Mouse (Mus musculus) liver, embryonic 12.5 days (tissue): ENCODE data around the gene Ccn6. TPM values are rescaled to one million over a fixed set of nuclear protein-coding genes. Genes with fewer than 3 reads are reported as not detected.

Source experiments
- ATAC-seq: fragments of 200-750 bp; cut with Nextera tagmentation; 2 replicates; pipeline ENCODE4 v1.8.0; 2017; ENCODE audit warnings: moderate number of reproducible peaks, mild to moderate bottlenecking, moderate library complexity
- H3K27ac ChIP-seq: fragments of 300-500 bp; sonication (generic); 2 replicates; pipeline ENCODE4 v1.5.1; 2016; ENCODE audit warnings: mild to moderate bottlenecking
- H3K27me3 ChIP-seq: fragments of 300-500 bp; sonication (generic); replicated peaks from 2 replicates; pipeline ENCODE4 v1.6.1; 2016; ENCODE audit warnings: mild to moderate bottlenecking, moderate library complexity
- H3K36me3 ChIP-seq: fragments of 300-500 bp; sonication (generic); 2 replicates; pipeline ENCODE4 v1.6.1; 2016; ENCODE audit warnings: mild to moderate bottlenecking, moderate library complexity
- H3K4me1 ChIP-seq: fragments of 300-500 bp; sonication (generic); 2 replicates; pipeline ENCODE4 v1.6.1; 2016
- H3K4me2 ChIP-seq: fragments of 300-500 bp; sonication (generic); 2 replicates; pipeline ENCODE4 v1.6.1; 2016; ENCODE audit warnings: mild to moderate bottlenecking, moderate library complexity
- H3K4me3 ChIP-seq: fragments of 300-500 bp; sonication (generic); 2 replicates; pipeline ENCODE4 v1.5.1; 2016; ENCODE audit warnings: mild to moderate bottlenecking, moderate library complexity
- H3K9ac ChIP-seq: fragments of 300-500 bp; sonication (generic); 2 replicates; pipeline ENCODE4 v1.6.1; 2016; ENCODE audit warnings: mild to moderate bottlenecking, moderate library complexity
- H3K9me3 ChIP-seq: fragments of 300-500 bp; sonication (generic); replicated peaks from 2 replicates; pipeline ENCODE4 v1.6.1; 2016; ENCODE audit warnings: mild to moderate bottlenecking, moderate library complexity
- WGBS: fragments of 180-500 bp; shearing (Covaris S2); methylation state at CpG from one replicate; pipeline ENCODE4 v1.1.7; 2016; ENCODE audit not compliant: insufficient replicate concordance; 5-methylcytosine and 5-hydroxymethylcytosine counted together
- polyA plus RNA-seq: library from polyadenylated mRNA; unstranded; fragments of >200 nt; fragmentation: Nextera tagmentation; extraction: Ambion mirVana; gene quantifications from 2 replicates; pipeline ENCODE4 v1.2.1, GENCODE M21; 2016

Gene Ccn6
- polyA plus RNA-seq, 1 experiment from 2014 or later: not detected

DNA sequence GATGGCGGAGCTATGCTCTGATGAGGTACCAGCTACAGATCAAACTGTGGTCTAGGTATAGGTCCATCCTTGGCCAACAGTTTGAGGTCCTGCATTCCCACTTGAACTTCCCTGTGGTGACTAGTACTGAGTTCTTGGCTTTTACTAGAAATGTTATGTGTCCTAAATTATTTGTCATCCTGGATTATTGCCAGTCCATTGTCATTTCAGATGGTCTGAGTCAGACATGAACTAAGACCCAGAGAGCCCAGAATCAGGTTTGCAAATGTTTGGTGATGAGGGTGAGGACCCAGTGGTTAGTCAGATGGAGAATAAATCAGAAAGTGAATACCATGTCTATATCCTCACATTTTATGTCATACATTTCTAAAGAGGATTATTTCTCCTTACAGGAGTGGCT lies 6.3 kb downstream of the Ccn6 start:
- Histone ChIP-seq H3K4me1 (no peaks in the 10 kb centered on the region), H3K27ac (no peak overlapping the region), H3K27me3 (no peaks in the 10 kb centered on the region; the same call in 1 of the 2 replicates), H3K4me2 (no peak overlapping the region), H3K9me3 (no peaks in the 10 kb centered on the region), H3K36me3 (peaks cover 3% of the 10 kb centered on the region; the same call in 1 of the 2 replicates), H3K9ac (no peak overlapping the region), H3K4me3 (no peak overlapping the region)
- ATAC-seq: no peak
- WGBS: 86% methylated on average over 1 of the region's 1 CpGs

DNA sequence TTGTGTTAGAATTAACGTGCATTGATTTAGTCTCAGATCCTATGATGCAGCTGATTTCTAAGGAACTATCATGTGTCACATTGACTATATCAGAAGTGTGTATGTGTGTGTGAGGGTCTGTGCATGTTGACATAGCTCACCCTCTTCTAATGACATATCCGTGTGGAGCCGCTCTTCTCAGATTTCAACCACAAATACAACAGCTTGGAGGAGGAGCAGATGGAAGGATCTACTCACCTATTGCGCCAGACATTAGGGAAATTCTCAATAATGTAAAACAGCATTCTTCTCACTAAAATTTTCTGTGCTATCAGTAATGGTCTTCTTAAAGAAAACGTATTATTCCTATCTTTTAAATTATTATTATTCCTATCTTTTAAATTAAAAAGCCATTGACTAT lies 6.9 kb downstream of the Ccn6 start:
- 79% methylated on average over 5 of the region's 5 CpGs for WGBS
- H3K9ac ChIP-seq: no peak overlapping the region
- no peaks in the 10 kb centered on the region; the same call in 1 of the 2 replicates for H3K27me3 ChIP-seq
- H3K4me1 ChIP-seq: no peaks in the 10 kb centered on the region
- no peaks in the 10 kb centered on the region for H3K9me3 ChIP-seq
- H3K36me3 ChIP-seq: peaks cover 3% of the 10 kb centered on the region; the same call in 1 of the 2 replicates
- no peak overlapping the region for H3K27ac ChIP-seq
- ATAC-seq: no peak
- H3K4me2 ChIP-seq: no peak overlapping the region
- no peak overlapping the region for H3K4me3 ChIP-seq

DNA sequence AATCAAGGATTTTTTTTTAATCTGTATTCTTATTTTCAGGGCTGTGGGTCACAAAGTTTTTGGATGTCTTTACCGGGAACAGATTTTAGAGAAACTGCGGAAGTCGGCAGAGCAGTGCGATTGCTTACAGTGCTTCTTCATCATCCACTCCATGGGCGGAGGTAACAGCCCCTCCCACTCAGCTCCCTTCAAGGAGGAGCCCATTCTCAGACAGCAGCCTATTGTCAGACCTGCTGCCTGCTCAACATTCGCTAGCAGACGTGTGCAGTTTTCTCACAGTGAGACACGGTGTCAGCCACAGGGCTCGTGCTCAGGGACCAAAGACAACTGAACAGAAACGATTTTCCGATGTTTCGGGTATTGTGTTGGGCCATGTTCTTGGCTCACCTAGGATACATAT lies 21.4 kb downstream of the Ccn6 start:
- Histone ChIP-seq H3K27me3 (no peaks in the 10 kb centered on the region), H3K4me2 (no peak overlapping the region), H3K4me3 (no peak overlapping the region), H3K9ac (no peak overlapping the region), H3K27ac (no peak overlapping the region), H3K9me3 (no peaks in the 10 kb centered on the region), H3K4me1 (peaks cover 7% of the 10 kb centered on the region; the same call in 1 of the 2 replicates), H3K36me3 (peaks cover 81% of the 10 kb centered on the region)
- no peak for ATAC-seq
- 89% methylated on average over 12 of the region's 12 CpGs for WGBS

DNA sequence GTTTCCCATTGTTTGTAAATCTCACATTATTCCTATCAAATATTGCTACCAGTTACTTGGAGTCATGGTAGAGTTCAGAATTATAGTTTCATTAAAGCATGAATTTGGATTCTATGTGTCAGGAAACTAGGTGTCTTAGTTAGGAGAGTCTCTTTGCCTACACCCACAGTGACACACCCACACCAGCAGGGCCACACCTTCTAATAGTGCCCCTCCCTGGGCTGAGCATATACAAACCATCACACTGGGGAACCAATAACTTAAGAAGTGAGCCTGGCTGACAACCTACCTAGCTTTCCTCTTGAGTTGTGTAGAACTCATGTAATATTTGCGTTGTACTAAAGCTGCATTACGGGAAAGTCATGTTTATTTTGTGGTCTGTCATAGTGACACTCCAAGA lies 22.2 kb downstream of the Ccn6 start:
- H3K4me1 ChIP-seq: peaks cover 7% of the 10 kb centered on the region; the same call in 1 of the 2 replicates
- no peak overlapping the region for H3K4me2 ChIP-seq
- ATAC-seq: peak; percentile 76
- no peaks in the 10 kb centered on the region for H3K27me3 ChIP-seq
- no peak overlapping the region for H3K9ac ChIP-seq
- WGBS: 96% methylated on average over 2 of the region's 2 CpGs
- peaks cover 77% of the 10 kb centered on the region for H3K36me3 ChIP-seq
- no peak overlapping the region for H3K27ac ChIP-seq
- no peak overlapping the region for H3K4me3 ChIP-seq
- H3K9me3 ChIP-seq: no peaks in the 10 kb centered on the region

DNA sequence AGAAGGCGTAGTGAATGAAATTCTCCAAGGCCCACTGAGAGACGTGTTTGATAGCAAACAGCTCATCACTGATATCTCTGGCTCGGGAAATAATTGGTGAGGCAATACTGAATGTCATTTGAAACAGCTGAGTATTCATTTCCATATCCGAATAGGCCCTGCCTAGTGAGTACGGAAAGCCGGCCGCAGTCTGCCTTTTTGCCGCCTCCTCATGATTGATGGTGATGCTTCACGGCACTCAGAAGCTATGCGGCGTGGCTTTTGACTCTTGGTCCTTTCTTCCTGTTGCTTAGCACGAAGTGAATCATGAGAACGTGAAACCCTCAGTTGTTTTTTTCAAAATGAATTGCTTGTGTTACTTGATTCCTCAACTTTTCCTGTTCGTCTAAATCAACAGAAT lies 22.8 kb downstream of the Ccn6 start:
- no peak for ATAC-seq
- H3K4me3 ChIP-seq: no peak overlapping the region
- no peak overlapping the region for H3K4me2 ChIP-seq
- peaks cover 72% of the 10 kb centered on the region for H3K36me3 ChIP-seq
- H3K9me3 ChIP-seq: no peaks in the 10 kb centered on the region
- H3K4me1 ChIP-seq: peaks cover 7% of the 10 kb centered on the region; the same call in 1 of the 2 replicates
- H3K9ac ChIP-seq: no peak overlapping the region
- H3K27ac ChIP-seq: no peak overlapping the region
- H3K27me3 ChIP-seq: no peaks in the 10 kb centered on the region
- 82% methylated on average over 14 of the region's 14 CpGs for WGBS

DNA sequence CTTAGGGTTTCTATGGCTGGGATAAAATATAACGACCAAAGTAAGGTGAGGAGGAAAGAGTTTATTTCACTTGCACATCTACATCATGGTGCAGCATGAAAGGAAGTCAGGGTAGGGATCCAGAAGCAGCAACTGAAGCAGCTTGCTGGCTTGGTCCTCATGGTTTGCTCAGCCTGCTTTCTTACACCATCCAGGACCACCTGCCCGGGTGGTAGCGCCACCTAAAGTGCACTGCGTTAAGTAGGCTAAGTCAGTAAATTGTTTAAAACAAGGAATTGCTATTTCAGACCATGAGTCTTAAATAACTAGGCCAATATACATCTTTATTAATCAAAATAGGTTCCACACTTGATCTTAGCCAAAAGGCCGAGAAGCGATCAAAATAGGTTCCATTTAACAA lies 24.8 kb downstream of the Ccn6 start:
- Histone ChIP-seq H3K27ac (no peak overlapping the region), H3K4me2 (no peak overlapping the region), H3K9ac (no peak overlapping the region), H3K4me3 (no peak overlapping the region), H3K36me3 (peaks cover 53% of the 10 kb centered on the region), H3K9me3 (no peaks in the 10 kb centered on the region), H3K4me1 (peaks cover 16% of the 10 kb centered on the region), H3K27me3 (no peaks in the 10 kb centered on the region)
- no peak for ATAC-seq
- WGBS: 80% methylated on average over 6 of the region's 6 CpGs

DNA sequence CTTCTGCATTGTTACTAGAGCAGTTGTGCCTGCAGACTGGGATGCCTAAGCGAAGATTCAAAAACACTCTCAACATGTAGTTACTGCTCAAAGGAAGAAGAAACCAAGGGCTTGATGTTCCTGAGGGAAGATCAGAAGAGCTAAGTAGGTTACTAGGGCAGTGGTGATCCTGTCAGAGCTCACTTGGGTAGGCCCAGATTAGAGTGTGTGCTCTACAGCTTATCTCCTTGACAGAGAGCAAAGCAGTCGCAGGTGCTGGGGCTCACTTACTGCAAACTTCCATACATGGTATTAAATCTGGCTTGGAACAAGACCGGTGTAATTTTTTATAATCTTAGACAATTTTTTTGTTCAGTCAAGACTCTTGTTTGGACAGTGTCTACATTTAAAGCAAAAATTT lies 25.8 kb downstream of the Ccn6 start:
- Histone ChIP-seq H3K4me3 (no peak overlapping the region), H3K27me3 (no peaks in the 10 kb centered on the region), H3K27ac (no peak overlapping the region), H3K9me3 (no peaks in the 10 kb centered on the region), H3K9ac (no peak overlapping the region), H3K36me3 (peaks cover 46% of the 10 kb centered on the region), H3K4me2 (no peak overlapping the region), H3K4me1 (peaks cover 20% of the 10 kb centered on the region)
- WGBS: 61% methylated on average over 3 of the region's 3 CpGs
- no peak for ATAC-seq

DNA sequence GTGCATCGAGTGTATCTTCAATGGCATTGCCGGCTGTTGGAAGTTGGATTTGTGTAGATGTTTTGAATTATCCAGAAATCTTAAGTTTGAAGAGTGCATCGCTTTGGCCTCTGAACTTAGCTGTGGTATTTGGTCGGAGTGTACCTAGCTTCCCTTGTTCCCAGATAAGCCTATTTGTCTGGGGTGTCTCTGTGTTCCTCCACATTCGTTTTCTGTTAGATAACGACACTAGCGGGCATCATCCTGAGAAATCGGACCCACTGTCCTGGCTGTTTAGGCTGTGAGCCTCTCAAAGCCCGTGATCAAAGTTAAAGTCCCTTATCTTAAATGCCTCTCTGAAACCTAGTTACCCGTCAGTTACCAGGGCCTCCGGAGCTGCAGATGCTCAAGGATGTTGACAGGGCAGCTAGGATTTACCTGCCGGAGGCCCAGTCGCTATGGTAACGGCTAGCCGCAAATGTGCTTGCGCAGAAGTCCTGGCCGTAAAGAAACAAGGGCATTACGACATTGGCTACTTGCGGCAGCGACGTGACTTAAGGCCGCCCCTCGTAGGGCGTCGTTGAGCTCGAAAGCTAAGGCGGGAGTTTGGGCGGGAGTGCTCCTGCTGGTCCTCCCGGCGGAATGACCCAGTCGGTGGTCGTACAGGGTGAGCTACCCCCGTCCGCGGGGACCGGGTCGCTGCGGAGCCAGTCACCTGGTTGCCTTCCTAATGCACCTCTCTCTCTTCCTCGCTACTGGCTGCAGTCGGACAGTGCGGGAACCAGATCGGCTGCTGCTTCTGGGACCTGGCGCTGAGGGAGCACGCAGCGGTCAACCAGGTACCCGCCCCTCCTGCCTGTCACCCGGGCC lies 29.9 kb downstream of the Ccn6 start, which contains the start of the genes Fam229b and Tube1:
TSS of gene Fam229b (minus strand) at position 453 of the 849 bp plus-strand sequence.
TSS of gene Tube1 (plus strand) at position 515 of the 849 bp plus-strand sequence.
- Histone ChIP-seq H3K9ac (peak within 1 kb of the TSS; percentile 78), H3K4me3 (peak within 1 kb of the TSS; percentile 75), H3K36me3 (peaks cover 17% of the 10 kb centered on the region), H3K27me3 (no peaks in the 10 kb centered on the region), H3K4me1 (peaks cover 13% of the 10 kb centered on the region), H3K4me2 (peak within 1 kb of the TSS; percentile 84), H3K27ac (peak within 1 kb of the TSS; percentile 62; the same call in 1 of the 2 replicates), H3K9me3 (no peaks in the 10 kb centered on the region)
- 4% methylated on average over 47 of the region's 47 CpGs for WGBS
- ATAC-seq: peak; percentile 84

DNA sequence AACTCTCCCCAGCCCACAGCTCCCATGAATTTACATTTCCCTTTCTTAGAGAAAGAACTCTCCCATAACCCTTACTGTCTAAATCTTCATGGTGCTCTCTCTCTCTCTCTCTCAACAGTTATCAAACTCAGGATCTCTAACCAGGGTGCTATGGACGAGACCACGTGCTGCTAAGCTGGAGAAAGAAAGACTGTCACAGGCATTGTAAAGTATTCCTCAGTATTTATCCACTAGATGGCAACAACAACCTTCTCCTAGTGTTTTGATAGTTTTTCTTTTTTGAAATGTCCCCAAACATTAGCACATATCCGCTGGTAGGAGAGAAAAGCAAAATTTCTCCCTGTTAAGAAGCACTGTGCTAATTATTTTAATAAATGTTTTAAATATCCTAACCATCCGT lies 42.2 kb downstream of the Ccn6 start:
- Histone ChIP-seq H3K9me3 (no peaks in the 10 kb centered on the region), H3K27ac (no peak overlapping the region), H3K36me3 (no peaks in the 10 kb centered on the region), H3K4me1 (no peaks in the 10 kb centered on the region), H3K27me3 (no peaks in the 10 kb centered on the region), H3K9ac (no peak overlapping the region), H3K4me3 (no peak overlapping the region), H3K4me2 (no peak overlapping the region)
- 26% methylated on average over 4 of the region's 4 CpGs for WGBS
- no peak for ATAC-seq

DNA sequence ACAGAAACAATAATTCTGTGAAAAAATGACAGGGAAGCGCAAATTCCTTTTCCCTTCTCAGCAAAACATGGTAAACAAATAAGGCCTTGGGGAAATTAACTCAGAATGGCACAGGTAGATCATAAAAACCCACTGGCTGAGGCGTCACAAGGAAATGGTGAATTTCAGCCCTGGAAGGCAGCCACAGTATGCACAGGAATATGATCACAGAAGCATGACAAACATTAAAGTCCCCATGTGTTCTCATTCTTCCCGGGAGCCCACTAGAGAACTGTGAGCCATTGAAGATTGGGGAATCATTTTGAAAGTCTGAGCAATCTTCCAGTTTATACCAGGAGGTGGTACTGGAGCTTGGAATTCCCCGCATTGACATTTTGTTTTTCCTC lies 54.1 kb downstream of the Ccn6 start:
- H3K9ac ChIP-seq: no peak overlapping the region
- no peaks in the 10 kb centered on the region for H3K9me3 ChIP-seq
- 59% methylated on average over 4 of the region's 4 CpGs for WGBS
- H3K4me1 ChIP-seq: no peaks in the 10 kb centered on the region
- no peak overlapping the region for H3K4me2 ChIP-seq
- H3K36me3 ChIP-seq: no peaks in the 10 kb centered on the region
- H3K4me3 ChIP-seq: no peak overlapping the region
- no peak for ATAC-seq
- H3K27ac ChIP-seq: no peak overlapping the region
- no peaks in the 10 kb centered on the region for H3K27me3 ChIP-seq

DNA sequence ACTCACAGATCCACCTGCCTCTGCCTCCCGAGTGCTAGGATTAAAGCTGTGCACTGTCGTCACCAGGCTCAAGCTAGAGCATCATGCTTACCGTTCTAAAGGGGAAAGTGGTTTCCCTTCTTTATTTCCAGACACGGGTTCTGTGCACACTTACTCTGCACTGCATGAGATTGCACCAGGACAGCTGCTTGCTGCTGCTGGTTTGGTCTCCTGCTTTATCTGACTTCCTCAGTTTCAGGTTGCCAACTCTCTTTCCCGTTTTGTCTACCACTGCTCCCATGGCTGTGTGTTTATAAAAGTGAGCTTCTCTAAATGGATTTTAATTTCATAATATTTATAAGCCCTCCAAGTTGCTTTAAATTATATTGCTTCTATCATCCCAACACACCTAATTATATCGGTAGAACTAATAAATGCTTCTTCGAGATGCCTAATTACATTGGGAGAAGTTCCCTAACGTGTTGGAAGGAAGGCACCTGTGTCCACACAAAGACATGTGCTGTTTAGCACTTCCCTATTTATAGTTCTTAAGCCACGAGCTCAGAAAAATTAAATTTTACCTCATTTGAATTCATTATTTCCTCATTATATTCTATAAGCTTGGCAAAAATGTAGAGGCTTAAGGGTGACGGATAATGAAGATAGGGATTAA lies 54.6 kb downstream of the Ccn6 start:
- no peaks in the 10 kb centered on the region for H3K9me3 ChIP-seq
- H3K36me3 ChIP-seq: no peaks in the 10 kb centered on the region
- H3K4me2 ChIP-seq: no peak overlapping the region
- no peaks in the 10 kb centered on the region for H3K4me1 ChIP-seq
- H3K4me3 ChIP-seq: no peak overlapping the region
- 38% methylated on average over 10 of the region's 10 CpGs for WGBS
- H3K27ac ChIP-seq: no peak overlapping the region
- H3K9ac ChIP-seq: no peak overlapping the region
- H3K27me3 ChIP-seq: no peaks in the 10 kb centered on the region
- no peak for ATAC-seq

DNA sequence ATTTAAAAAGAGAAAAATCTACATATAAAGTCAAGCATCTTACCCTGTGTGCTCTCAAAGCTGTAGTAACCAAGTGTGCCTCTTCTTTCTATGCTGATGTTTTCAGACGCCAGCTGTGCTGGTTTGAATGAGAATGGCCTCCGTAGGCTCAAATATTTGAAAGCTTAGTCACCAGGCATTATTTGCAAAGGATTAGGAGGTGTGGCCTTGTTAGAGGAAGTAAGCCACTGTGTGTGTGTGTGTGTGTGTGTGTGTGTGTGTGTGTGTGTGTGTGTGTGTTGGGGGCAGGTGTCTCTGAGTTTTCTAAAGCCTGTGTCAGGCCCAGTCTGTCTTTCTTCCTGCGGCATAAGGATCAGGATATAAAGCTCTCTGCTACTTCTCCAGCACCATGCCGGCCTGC lies 56.7 kb downstream of the Ccn6 start:
- Histone ChIP-seq H3K36me3 (no peaks in the 10 kb centered on the region), H3K4me1 (no peaks in the 10 kb centered on the region), H3K9me3 (no peaks in the 10 kb centered on the region), H3K9ac (no peak overlapping the region), H3K27ac (no peak overlapping the region), H3K4me2 (no peak overlapping the region), H3K4me3 (no peak overlapping the region), H3K27me3 (no peaks in the 10 kb centered on the region)
- WGBS: 69% methylated on average over 4 of the region's 4 CpGs
- no peak for ATAC-seq
